Mouse (Mus musculus) gastrocnemius, adult 18-20 months (tissue): ENCODE results near the gene Atpif1. TPM values are rescaled to one million over a fixed set of nuclear protein-coding genes. Genes with fewer than 3 reads are reported as not detected.

Source experiments
- DNase-seq: peaks from one replicate; pipeline ENCODE4 v3.0.0; 2021; ENCODE audit warnings: low spot score
- total RNA-seq, 2 experiments: library from RNA; stranded (reverse); gene quantifications; 2 replicates each; pipeline ENCODE4 v1.2.3; 2021

The Atpif1 gene
- total RNA-seq, 2 experiments from 2014 or later, result 55.5 to 59.0 TPM

GRCm38 (mm10) chr4:132527917-132528522, 5.4 kb downstream of the Atpif1 start:
- no peak for DNase-seq

DNA sequence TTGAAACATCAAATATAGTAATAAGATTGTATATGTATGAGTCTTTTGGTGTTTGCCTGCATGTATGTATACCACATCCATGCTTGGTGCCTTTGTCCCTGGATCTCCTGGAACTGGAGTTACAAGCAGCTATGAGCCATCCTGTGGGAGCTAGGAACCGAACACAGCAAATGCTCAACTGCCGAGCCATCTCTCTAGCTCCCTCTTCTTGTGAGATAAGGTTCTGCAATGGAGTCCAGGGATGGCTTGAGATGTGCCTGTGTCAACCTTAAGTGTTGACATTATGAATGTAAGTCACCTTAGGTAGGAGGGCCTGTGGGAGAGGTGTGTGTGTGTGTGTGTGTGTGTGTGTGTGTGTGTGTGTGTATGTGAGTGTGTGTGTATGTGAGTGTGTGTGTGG, 6.8 kb downstream of the Atpif1 start:
- no peak for DNase-seq

GRCm38 (mm10) chr4:132524808-132525207, 8.7 kb downstream of the Atpif1 start:
- DNase-seq, result no peak

GRCm38 (mm10) chr4:132524321-132524741, 9.1 kb downstream of the Atpif1 start:
- DNase-seq, result no peak

GRCm38 (mm10) chr4:132519188-132519587, 14.3 kb downstream of the Atpif1 start:
- no peak for DNase-seq

- DNase-seq, result no peak
Observed at GRCm38 (mm10) chr4:132518066-132518465, 15.4 kb downstream of the Atpif1 start.

- DNase-seq, result peak; percentile 96
Observed at GRCm38 (mm10) chr4:132515369-132516155, 17.9 kb downstream of the Atpif1 start.

DNA sequence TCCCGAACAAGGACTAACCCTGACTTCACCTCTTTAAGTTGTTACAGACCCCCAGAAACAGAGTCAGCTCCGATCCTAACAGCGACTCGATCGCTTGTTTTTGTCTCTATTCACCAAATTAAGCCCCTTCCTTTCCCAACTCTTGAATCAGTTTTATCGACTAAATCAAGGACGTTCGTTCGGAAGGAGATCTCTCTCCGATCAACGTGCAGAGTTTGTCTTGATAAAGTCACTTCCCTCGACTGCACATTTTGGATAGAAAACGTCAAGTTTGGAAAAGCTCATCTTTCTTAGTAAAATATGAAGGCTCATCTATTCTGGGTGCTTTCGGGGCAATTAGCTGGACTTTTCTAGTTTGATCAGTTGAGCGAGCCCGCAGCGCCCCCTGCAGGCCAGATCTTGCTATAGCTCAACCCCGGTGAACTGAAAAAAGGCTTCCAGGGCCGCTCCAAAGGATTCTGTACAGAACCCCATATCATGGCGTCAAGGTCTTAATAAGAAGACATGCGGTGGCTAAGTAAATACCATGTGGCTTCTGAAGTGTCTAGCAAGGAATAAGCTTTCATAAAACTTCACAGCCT, 18.8 kb downstream of the Atpif1 start:
- peak; percentile 89 for DNase-seq

DNA sequence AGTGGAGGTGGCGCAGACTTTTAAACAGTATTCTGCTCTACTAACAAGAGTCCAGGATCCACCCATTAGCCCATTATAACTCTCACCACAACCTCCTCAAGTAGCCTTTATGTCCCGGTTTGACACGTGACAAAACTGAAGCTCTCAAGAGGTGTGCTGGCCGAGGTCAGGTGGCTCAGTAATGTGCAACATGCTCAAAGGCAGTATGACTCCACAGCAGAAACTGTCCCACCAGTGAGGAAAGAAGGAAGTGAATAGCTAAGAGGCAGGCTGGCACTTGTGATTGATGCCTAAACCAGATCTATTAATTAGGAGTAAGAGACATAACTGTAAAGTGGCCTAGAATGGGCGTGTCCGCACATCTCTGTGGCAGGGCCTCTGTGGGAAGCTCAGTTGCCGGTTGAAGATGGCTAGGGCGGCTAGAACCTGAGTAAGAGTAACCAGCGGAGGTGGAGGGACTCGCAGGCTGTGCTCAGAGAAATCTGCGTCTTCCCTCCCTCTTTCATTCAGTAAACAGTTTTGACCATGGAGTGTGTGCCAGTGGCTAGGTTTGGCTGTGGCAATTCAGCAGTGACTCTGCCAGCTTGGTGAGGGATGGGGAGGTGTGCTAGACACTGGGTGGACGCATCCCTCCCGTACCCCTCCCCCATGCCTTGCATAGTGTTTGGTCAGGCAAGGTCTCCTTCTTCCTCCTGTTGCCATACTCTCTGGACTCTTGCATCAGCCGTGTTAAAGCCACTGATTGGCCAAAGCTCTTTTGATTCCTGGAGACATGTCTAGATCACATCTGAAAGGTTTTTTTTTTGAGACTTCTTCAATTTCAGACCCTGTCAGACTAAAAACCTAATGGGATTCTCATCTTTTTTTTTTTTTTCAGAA, 19.8 kb downstream of the Atpif1 start:
- no peak for DNase-seq

DNA sequence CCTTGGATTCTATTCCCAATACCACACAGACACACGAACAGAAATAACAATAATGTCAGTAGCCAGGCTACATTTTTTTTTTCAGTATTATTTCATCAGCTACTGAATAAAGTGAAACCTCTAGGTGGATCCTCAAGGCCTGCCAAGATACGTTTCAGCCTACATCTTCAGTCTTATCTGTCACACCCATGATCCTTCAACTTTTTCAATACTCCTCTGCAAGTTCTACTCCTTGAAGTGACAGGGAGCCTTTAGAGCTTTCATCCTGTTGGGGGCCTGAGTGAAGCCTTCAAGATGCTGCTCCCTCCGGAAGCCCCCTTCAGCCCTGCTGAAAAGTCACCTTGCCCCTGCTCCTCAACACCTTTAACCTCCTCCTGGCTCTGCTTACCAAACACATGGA, 21.4 kb downstream of the Atpif1 start:
- no peak for DNase-seq

DNA sequence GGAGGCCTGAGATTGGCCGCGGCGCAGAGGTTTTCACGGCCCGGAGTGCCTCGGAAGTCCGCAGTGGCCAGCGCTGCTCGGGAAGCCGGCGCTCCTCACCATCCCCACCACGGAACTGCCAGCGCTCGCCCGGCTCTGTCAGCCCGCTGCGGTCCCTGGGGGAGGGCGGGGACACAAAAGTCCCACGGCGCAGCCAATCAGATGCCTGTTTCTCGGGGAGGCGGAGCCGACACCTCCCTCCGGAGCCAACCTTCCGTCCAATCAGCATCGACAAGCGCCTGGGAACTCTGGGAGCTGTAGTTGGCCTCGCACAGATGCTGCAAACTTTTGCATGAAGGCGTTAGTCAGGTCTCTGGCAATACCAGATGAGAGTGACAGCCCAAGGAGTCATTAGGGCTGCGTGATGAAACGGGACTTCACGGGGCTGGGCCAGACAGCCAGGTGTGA, 23.1 kb downstream of the Atpif1 start, which contains the start of gene Sesn2:
Sesn2 (minus strand) TSS at position 150 of the 447 bp plus-strand sequence.
- peak; percentile 98 for DNase-seq

- peak; percentile 43 for DNase-seq
Observed at GRCm38 (mm10) chr4:132509621-132510296, 23.7 kb downstream of the Atpif1 start.

GRCm38 (mm10) chr4:132507210-132507609, 26.2 kb downstream of the Atpif1 start:
- no peak for DNase-seq

DNA sequence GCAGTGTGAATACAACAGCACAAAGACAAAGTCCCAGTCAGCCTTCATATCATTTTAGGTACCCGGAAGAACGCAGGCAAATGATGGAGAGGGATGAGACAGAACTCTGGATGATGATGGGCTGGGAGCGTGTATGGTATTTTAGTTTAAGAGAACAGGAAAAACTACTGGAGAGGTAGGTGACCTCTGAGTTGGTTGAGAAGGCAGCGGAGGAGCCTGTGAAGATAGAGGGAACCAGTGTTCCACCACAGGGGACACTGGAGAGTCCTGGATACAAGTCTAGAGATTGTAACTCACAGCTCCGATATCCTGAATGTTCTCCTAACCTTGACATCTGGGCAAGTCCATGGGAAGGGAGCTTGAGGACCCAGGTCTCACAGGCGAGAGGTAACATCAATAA, 27.2 kb downstream of the Atpif1 start:
- no peak for DNase-seq

DNA sequence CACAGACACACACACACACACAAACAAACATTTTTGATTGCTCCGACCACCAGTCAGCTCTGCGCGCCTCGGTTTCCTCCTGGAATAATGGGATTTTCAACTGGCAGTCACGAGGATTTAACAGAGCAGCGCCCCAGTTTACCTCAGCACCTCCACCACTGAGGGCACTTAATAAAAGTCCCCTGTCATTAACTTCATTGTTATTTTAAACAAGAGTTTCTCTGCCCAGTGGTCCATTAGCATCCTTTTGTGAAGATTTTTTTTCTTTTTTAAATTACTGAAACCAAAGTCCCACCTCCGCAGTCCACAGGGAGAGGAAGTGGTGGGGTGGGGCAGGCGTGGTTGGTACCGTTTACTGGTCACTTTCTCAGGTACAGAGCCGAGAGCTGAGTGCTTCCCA, 27.7 kb downstream of the Atpif1 start:
- DNase-seq, result no peak

GRCm38 (mm10) chr4:132505034-132505738, 28.3 kb downstream of the Atpif1 start:
- no peak for DNase-seq

DNA sequence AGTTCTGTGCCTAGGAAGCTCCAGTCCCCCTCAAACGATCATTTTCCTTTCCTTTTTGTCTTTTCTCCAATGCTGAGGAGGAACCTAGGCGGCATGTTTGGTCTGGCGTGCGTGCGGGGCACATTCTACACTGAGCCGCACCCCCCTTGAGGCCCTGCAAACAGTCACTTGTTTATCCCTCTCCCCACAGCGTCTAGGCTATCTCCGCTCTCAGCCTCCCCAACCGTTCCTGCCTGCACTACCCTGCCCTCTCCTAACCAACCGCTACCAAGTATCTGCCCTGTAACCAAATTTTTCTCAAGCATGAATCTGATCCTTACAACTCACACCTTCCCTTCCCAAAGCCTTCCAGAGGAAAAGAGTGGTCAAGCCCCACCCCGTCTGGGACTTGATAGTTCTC, 30.1 kb downstream of the Atpif1 start:
- no peak for DNase-seq

DNA sequence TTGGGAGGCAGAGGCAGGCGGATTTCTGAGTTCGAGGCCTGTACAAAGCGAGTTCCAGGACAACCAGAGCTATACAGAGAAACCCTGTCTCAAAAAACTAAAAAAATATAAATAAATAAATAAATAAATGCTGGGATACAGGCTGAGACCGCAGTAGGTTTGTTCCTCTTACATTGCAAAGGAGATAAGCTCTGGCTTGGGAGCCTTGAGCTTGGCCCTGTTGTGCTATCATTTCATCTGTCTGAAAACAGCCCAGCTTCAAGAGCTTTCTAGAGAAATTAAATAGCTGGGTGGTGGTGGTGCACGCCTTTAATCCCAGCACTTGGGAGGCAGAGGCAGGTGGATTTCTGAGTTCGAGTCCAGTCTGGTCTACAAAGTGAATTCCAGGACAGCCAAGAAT, 31.8 kb downstream of the Atpif1 start:
- DNase-seq, result no peak

DNA sequence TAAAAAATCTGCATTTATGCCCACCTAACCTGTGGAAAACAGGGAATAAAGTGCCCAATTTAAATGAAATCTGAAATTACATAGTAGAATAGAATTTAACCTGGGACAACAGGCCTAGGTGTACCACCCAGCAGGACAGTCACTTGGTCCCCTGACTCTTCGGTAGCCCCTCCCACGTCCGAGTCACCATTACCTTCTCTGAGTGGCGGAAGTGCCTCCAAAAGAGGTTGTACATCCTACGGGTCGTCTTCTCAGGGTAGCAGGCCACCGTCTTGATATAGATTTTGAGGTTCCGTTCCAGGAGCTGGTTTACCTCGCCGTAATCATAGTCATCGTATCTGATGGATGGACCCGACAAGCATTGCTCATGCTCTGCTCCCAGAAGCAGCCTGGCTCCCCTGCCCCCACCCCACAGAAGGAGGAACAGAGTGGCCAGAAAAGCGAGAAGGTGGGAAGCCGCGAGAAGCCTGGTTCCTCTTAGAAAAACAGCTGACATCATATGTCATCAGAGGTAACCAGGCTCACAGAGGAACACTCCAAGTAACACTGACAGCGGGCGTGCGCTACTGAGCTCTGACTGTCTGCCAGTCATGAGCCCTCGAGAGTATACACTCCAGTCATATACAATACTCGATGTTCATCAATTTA, 39.1 kb downstream of the Atpif1 start:
- no peak for DNase-seq
